Mouse (Mus musculus) liver, embryonic 14.5 days (tissue): ENCODE results near the gene Gjd2. TPM values are rescaled to one million over a fixed set of nuclear protein-coding genes. Genes with fewer than 3 reads are reported as not detected.

ENCODE experiments used
- ATAC-seq: fragments of 200-750 bp; cut with Nextera tagmentation; 2 replicates; pipeline ENCODE4 v1.8.0; 2017; ENCODE audit warnings: moderate number of reproducible peaks, mild to moderate bottlenecking, moderate library complexity; ENCODE audit not compliant: insufficient read depth
- DNase-seq, 3 experiments: peaks; one replicate each; pipeline ENCODE4 v3.0.0-alpha.2; 2012 to 2013; ENCODE audit warnings: low read depth in 3 of 3, low spot score in 3 of 3
- H3K27ac ChIP-seq: fragments of 300-500 bp; sonication (generic); 2 replicates; pipeline ENCODE4 v1.5.1; 2014; ENCODE audit warnings: moderate library complexity, mild to moderate bottlenecking, control low read depth, inconsistent platforms
- H3K27me3 ChIP-seq: fragments of 300-500 bp; sonication (generic); 2 replicates; pipeline ENCODE4 v1.6.1; 2014; ENCODE audit warnings: mild to moderate bottlenecking, low read length, moderate library complexity; ENCODE audit not compliant: control insufficient read depth, insufficient read depth
- H3K36me3 ChIP-seq: fragments of 300-500 bp; sonication (generic); replicated peaks from 2 replicates; pipeline ENCODE4 v1.6.1; 2014; ENCODE audit warnings: low read depth; ENCODE audit not compliant: control insufficient read depth, insufficient read depth
- H3K4me1 ChIP-seq, 2 experiments: fragments of 200-500 bp in 1 of 2; fragments of 300-500 bp in 1 of 2; sonication (generic) in 1 of 2; replicated peaks; 2 replicates each; pipeline ENCODE4 v1.6.1; 2012 to 2014; ENCODE audit warnings: antibody characterized with exemption in 1 of 2, inconsistent platforms in 1 of 2, low read length in 1 of 2; ENCODE audit not compliant: control insufficient read depth in 2 of 2, insufficient read depth in 2 of 2
- H3K4me2 ChIP-seq: fragments of 300-500 bp; sonication (generic); 2 replicates; pipeline ENCODE4 v1.6.1; 2014; ENCODE audit warnings: low read depth, mild to moderate bottlenecking, control low read depth, moderate library complexity
- H3K4me3 ChIP-seq, 2 experiments: fragments of 200-500 bp in 1 of 2; fragments of 300-500 bp in 1 of 2; sonication (generic) in 1 of 2; 2 replicates each; pipeline ENCODE4 v1.5.1; 2012 to 2014; ENCODE audit warnings: low read depth in 2 of 2, low read length in 2 of 2, mild to moderate bottlenecking in 2 of 2, control low read depth in 1 of 2, inconsistent platforms in 1 of 2, moderate library complexity in 1 of 2; ENCODE audit not compliant: insufficient read depth in 1 of 2
- H3K9ac ChIP-seq: fragments of 300-500 bp; sonication (generic); replicated peaks from 2 replicates; pipeline ENCODE4 v1.6.1; 2014; ENCODE audit warnings: mild to moderate bottlenecking, control low read depth, moderate library complexity
- H3K9me3 ChIP-seq: fragments of 300-500 bp; sonication (generic); 2 replicates; pipeline ENCODE4 v1.6.1; 2016; ENCODE audit warnings: low read length, mixed read lengths; ENCODE audit not compliant: control insufficient read depth
- CTCF ChIP-seq: IDR thresholded peaks from 2 replicates; pipeline ENCODE4 v1.5.1; 2016; ENCODE audit warnings: antibody characterized with exemption, low read depth, control low read depth
- EP300 ChIP-seq: IDR thresholded peaks from 2 replicates; pipeline ENCODE4 v1.6.1; 2016; ENCODE audit warnings: antibody characterized with exemption, low read depth
- WGBS: fragments of 180-500 bp; shearing (Covaris S2); extraction: QIAGEN DNeasy Blood & Tissue Kit; methylation state at CpG from one replicate; pipeline ENCODE4 v1.1.7; 2014; ENCODE audit not compliant: insufficient replicate concordance; 5-methylcytosine and 5-hydroxymethylcytosine counted together
- polyA plus RNA-seq, 2 experiments: library from polyadenylated mRNA; depleted of rRNA in 1 of 2; stranded (reverse) in 1 of 2; unstranded in 1 of 2; fragments of >200 nt; fragmentation: Nextera tagmentation in 1 of 2; extraction: Ambion mirVana in 1 of 2; gene quantifications; 2 replicates each; pipeline versions ENCODE4 v1.2.1 to v1.2.3; 2012 to 2014

The Gjd2 gene
- polyA plus RNA-seq, 2 experiments: not detected

- no peak overlapping the region for H3K9ac ChIP-seq
- ATAC-seq: no peak
- 63% methylated on average over 2 of the region's 2 CpGs for WGBS
Measured at GRCm38 (mm10) chr2:113984890-113985289, 28.5 kb downstream of the Gjd2 start.

GRCm38 (mm10) chr2:113980664-113981063 lies 32.8 kb downstream of the Gjd2 start:
- WGBS: 59% methylated on average over 8 of the region's 8 CpGs
- no peaks in the 10 kb centered on the region for H3K9me3 ChIP-seq
- no peak overlapping the region for H3K4me2 ChIP-seq
- H3K36me3 ChIP-seq: no peaks in the 10 kb centered on the region
- no peaks in the 10 kb centered on the region for H3K4me1 ChIP-seq
- ATAC-seq (no peak), DNase-seq (no peak)
- no peak overlapping the region for H3K9ac ChIP-seq
- H3K27me3 ChIP-seq: no peaks in the 10 kb centered on the region
- H3K27ac ChIP-seq: no peak overlapping the region
- H3K4me3 ChIP-seq: no peak overlapping the region
- TF ChIP-seq EP300 (no peak), CTCF (no peak)

More at GRCm38 (mm10) chr2:113984890-113985289, 28.5 kb downstream of the Gjd2 start:
- H3K27ac ChIP-seq: no peak overlapping the region
- DNase-seq: no peak
- no peaks in the 10 kb centered on the region for H3K27me3 ChIP-seq
- no peaks in the 10 kb centered on the region for H3K9me3 ChIP-seq
- no peaks in the 10 kb centered on the region for H3K36me3 ChIP-seq
- H3K4me2 ChIP-seq: no peak overlapping the region
- H3K4me3 ChIP-seq: no peak overlapping the region
- no peak for TF ChIP-seq CTCF
- no peak for TF ChIP-seq EP300
- H3K4me1 ChIP-seq: no peaks in the 10 kb centered on the region

- no peak for TF ChIP-seq EP300
- TF ChIP-seq CTCF: no peak
- Histone ChIP-seq H3K27me3 (no peaks in the 10 kb centered on the region), H3K4me3 (no peak overlapping the region), H3K36me3 (no peaks in the 10 kb centered on the region), H3K27ac (no peak overlapping the region), H3K9ac (no peak overlapping the region), H3K4me1 (no peaks in the 10 kb centered on the region), H3K4me2 (no peak overlapping the region), H3K9me3 (no peaks in the 10 kb centered on the region)
- WGBS: 31% methylated on average over 5 of the region's 5 CpGs
- ATAC-seq (no peak), DNase-seq (no peak)
Measured at GRCm38 (mm10) chr2:113978151-113978771, 35.2 kb downstream of the Gjd2 start.

GRCm38 (mm10) chr2:113973950-113974349 lies 39.5 kb downstream of the Gjd2 start:
- Histone ChIP-seq H3K36me3 (no peaks in the 10 kb centered on the region), H3K9me3 (no peaks in the 10 kb centered on the region), H3K4me1 (no peaks in the 10 kb centered on the region), H3K4me2 (no peak overlapping the region), H3K4me3 (no peak overlapping the region), H3K27me3 (no peaks in the 10 kb centered on the region), H3K27ac (no peak overlapping the region), H3K9ac (no peak overlapping the region)
- 49% methylated on average over 7 of the region's 7 CpGs for WGBS
- ATAC-seq (no peak), DNase-seq (no peak)
- TF ChIP-seq CTCF (no peak), EP300 (no peak)

GRCm38 (mm10) chr2:113966421-113966820 lies 47.0 kb downstream of the Gjd2 start:
- H3K9me3 ChIP-seq: no peaks in the 10 kb centered on the region
- no peak overlapping the region for H3K4me2 ChIP-seq
- ATAC-seq (no peak), DNase-seq (no peak)
- no peak overlapping the region for H3K9ac ChIP-seq
- no peaks in the 10 kb centered on the region for H3K4me1 ChIP-seq
- no peaks in the 10 kb centered on the region for H3K36me3 ChIP-seq
- no peak overlapping the region for H3K4me3 ChIP-seq
- no peak overlapping the region for H3K27ac ChIP-seq
- no peak for TF ChIP-seq EP300
- TF ChIP-seq CTCF: 0 out of 2 replicates have a peak, but pooled peaks have one; percentile 13
- no peaks in the 10 kb centered on the region for H3K27me3 ChIP-seq
- 33% methylated on average over 4 of the region's 4 CpGs for WGBS

Other genes with a start within 250 kb of the Gjd2 start
- gene Scg5, start 184.5 kb downstream of the Gjd2 start, polyA plus RNA-seq (2012; rRNA removed): 0.13 TPM in 2 replicates
- gene Scg5, start 184.5 kb downstream of the Gjd2 start, polyA plus RNA-seq (2014; fragmentation: Nextera tagmentation; extraction: Ambion mirVana): not detected in 2 replicates
- gene Arhgap11a, start 165.0 kb downstream of the Gjd2 start, polyA plus RNA-seq (2012; rRNA removed): 9.3 and 14.4 TPM in 2 replicates
- 3.6 and 3.9 TPM in 2 replicates for gene Arhgap11a, start 165.0 kb downstream of the Gjd2 start, polyA plus RNA-seq (2014; fragmentation: Nextera tagmentation; extraction: Ambion mirVana)
- 1.1 and 1.6 TPM in 2 replicates for gene Actc1, start 39.9 kb upstream of the Gjd2 start, polyA plus RNA-seq (2012; rRNA removed)
- 1.1 and 1.4 TPM in 2 replicates for gene Actc1, start 39.9 kb upstream of the Gjd2 start, polyA plus RNA-seq (2014; fragmentation: Nextera tagmentation; extraction: Ambion mirVana)
- gene Aqr, start 173.4 kb upstream of the Gjd2 start, polyA plus RNA-seq (2012; rRNA removed): 13.1 and 16.4 TPM in 2 replicates
- 21.6 and 21.8 TPM in 2 replicates for gene Aqr, start 173.4 kb upstream of the Gjd2 start, polyA plus RNA-seq (2014; fragmentation: Nextera tagmentation; extraction: Ambion mirVana)
- 1.4 and 2.5 TPM in 2 replicates for gene Zfp770, start 187.8 kb upstream of the Gjd2 start, polyA plus RNA-seq (2012; rRNA removed)
- 1.5 and 1.9 TPM in 2 replicates for gene Zfp770, start 187.8 kb upstream of the Gjd2 start, polyA plus RNA-seq (2014; fragmentation: Nextera tagmentation; extraction: Ambion mirVana)